Mouse (Mus musculus): ENCODE results near the gene Vti1a. TPM values are rescaled to one million over a fixed set of nuclear protein-coding genes. Genes with fewer than 3 reads are reported as not detected.

Gene Vti1a
- polyA plus RNA-seq, 1 experiment from 2014 or later: 27.8 TPM

DNA sequence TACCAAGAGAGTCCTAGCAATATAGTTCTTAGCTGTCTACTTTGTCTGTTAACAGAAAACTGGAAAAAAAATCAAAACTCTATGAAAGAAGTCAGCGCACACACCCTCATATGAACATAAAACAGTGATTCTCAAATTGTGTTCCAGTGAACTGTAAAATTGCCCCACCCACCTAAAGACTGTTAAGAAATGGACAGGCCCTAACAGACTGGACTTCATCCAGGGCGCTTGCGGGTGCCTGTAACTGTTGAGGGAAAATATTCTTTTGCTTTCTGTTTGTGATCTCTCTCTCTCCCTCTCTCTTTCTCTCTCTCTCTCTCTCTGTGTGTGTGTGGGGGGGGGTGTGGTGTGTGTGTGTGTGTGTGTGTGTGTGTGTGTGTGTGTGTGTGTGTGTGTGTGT is 216.6 kb downstream of the Vti1a start:
- H3K9ac ChIP-seq: no peak overlapping the region
- no peaks in the 10 kb centered on the region for H3K9me3 ChIP-seq
- H3K4me3 ChIP-seq: no peak overlapping the region
- H3K36me3 ChIP-seq: no peaks in the 10 kb centered on the region
- H3K4me1 ChIP-seq: no peaks in the 10 kb centered on the region
- no peak for ATAC-seq (ENCODE audit: borderline replicate concordance, extremely low read depth, low FRiP score, low TSS enrichment)
- WGBS: 87% methylated on average over 3 of the region's 3 CpGs
- no peak overlapping the region for H3K27ac ChIP-seq
- H3K4me2 ChIP-seq: no peak overlapping the region
- H3K27me3 ChIP-seq: no peaks in the 10 kb centered on the region

DNA sequence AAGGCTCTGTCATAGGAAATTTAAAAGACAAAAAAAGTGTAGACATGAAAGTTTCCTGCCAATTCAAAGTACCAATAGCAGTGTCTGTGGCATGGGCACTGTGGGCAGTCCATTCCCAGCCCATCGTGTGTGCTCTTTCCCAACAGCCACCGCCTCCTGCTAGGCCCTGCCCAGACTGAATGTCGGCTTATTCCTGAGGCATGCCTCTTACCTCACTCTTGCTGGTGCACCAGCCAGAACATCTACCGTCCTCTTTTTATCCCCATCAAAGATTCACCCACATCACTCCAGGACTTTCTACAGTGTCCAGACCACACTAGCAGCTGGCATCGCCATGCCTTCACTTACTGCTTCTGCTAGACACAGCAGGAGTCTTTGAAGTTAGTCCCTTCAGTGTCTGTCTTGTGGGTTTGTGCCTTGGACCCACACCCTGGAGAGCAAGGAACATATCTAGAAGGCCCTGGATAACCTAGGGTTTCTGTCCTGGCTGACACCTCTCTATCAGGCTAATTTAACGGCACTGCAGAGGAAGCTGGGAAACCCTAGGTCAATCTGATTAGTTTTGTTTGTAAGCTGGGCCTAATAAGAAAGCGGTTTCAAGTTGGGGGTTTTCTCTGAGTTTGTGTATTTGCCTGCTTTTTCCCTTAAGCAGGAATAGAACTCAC is 220.3 kb downstream of the Vti1a start:
- no peaks in the 10 kb centered on the region for H3K9me3 ChIP-seq
- no peak for ATAC-seq (ENCODE audit: borderline replicate concordance, extremely low read depth, low FRiP score, low TSS enrichment)
- H3K4me2 ChIP-seq: no peak overlapping the region
- H3K27ac ChIP-seq: no peak overlapping the region
- H3K9ac ChIP-seq: no peak overlapping the region
- no peaks in the 10 kb centered on the region for H3K4me1 ChIP-seq
- H3K27me3 ChIP-seq: no peaks in the 10 kb centered on the region
- no peak overlapping the region for H3K4me3 ChIP-seq
- H3K36me3 ChIP-seq: no peaks in the 10 kb centered on the region
- 81% methylated on average over 7 of the region's 7 CpGs for WGBS

DNA sequence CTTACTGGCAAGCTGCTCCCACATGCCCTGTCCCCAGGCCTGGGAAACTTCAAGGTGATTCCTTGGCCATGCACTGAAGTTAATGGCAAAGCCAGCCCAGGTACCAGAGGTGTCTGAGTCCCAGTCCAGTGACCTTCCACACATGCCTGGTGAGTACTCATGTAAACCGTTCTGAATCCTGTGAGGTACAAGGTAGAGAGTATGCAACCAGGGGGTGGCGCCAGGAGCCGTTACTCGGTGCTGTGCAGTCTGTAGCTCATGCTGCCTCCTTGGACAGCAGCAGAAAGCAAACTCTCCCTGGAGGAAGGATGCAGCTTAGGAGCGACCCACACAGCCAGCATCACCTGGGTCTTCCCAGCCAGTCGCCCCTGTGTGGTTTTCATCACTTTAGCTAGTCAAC is 221.6 kb downstream of the Vti1a start:
- Histone ChIP-seq H3K27me3 (no peaks in the 10 kb centered on the region; the same call in 1 of the 2 replicates), H3K9ac (no peak overlapping the region), H3K4me3 (no peak overlapping the region), H3K9me3 (no peaks in the 10 kb centered on the region), H3K4me1 (0 out of 2 replicates have a peak, but pooled peaks cover 2% of the 10 kb centered on the region), H3K36me3 (no peaks in the 10 kb centered on the region), H3K27ac (no peak overlapping the region), H3K4me2 (no peak overlapping the region)
- no peak for ATAC-seq (ENCODE audit: borderline replicate concordance, extremely low read depth, low FRiP score, low TSS enrichment)
- 31% methylated on average over 6 of the region's 6 CpGs for WGBS

DNA sequence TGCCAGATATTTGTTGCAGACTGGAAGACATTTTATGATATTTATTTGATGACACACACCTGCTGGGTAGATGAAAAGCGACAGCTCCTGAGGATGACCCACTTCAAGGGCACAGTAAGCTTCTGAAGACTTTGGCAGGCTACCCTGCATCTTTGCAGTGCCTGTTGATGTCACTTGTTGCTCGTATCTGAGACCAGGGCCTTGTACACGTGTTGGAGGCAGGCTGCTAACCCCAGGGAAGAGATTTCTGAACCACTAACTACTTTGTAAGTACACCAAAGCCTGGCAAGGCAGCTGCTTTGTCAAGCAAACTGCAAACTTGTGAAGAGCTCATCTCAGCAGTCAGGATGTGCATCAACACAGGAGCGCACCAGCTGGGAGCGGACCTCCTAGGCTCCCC is 225.5 kb downstream of the Vti1a start:
- Histone ChIP-seq H3K4me1 (0 out of 2 replicates have a peak, but pooled peaks cover 4% of the 10 kb centered on the region), H3K9ac (no peak overlapping the region), H3K36me3 (no peaks in the 10 kb centered on the region), H3K27ac (no peak overlapping the region), H3K9me3 (no peaks in the 10 kb centered on the region), H3K4me3 (no peak overlapping the region), H3K4me2 (no peak overlapping the region), H3K27me3 (peaks cover 5% of the 10 kb centered on the region; the same call in 1 of the 2 replicates)
- no peak for ATAC-seq (ENCODE audit: borderline replicate concordance, extremely low read depth, low FRiP score, low TSS enrichment)
- WGBS: 80% methylated on average over 5 of the region's 5 CpGs

DNA sequence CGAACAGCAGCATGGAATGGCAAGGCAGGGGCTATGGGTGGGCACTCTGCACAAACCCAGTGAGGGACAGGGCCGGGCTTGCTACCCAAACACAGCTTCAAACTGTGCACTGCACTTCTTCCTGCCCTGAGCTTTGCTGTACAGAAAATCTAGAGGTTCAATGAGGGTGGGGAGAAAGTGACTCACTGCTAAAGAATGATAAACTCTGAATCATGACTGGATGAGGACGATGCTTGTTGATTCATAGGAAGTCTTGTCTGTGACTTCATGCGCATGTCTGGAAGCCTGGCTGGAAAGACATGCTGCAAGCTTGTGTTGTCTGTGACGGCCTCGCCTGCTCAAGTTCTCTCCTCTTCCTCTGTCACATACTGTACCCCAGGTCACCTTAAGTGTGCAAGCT is 226.4 kb downstream of the Vti1a start:
- Histone ChIP-seq H3K4me2 (no peak overlapping the region), H3K4me1 (0 out of 2 replicates have a peak, but pooled peaks cover 4% of the 10 kb centered on the region), H3K9me3 (no peaks in the 10 kb centered on the region), H3K9ac (no peak overlapping the region), H3K36me3 (no peaks in the 10 kb centered on the region), H3K27ac (no peak overlapping the region), H3K27me3 (peaks cover 6% of the 10 kb centered on the region; the same call in 1 of the 2 replicates), H3K4me3 (no peak overlapping the region)
- 49% methylated on average over 6 of the region's 6 CpGs for WGBS
- ATAC-seq (ENCODE audit: borderline replicate concordance, extremely low read depth, low FRiP score, low TSS enrichment): no peak

DNA sequence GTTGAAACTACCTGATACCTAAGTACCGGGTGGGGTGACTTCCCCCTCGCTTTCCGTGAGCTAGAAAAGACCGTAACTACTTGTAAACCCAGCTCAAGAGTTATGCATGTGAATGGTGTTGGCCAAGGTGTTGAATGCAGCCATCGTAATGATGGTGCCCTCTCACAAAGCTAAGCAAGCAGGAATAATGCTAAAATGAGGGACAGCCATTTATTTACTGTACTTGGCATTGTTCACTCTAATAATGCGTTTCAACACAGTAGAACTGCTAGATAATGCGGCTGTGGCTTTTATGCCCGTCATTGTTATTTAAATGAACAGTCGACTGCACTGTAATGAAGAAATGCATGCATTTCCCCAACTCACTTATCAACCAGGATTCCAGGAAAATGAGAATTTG is 227.1 kb downstream of the Vti1a start:
- no peak for ATAC-seq (ENCODE audit: borderline replicate concordance, extremely low read depth, low FRiP score, low TSS enrichment)

DNA sequence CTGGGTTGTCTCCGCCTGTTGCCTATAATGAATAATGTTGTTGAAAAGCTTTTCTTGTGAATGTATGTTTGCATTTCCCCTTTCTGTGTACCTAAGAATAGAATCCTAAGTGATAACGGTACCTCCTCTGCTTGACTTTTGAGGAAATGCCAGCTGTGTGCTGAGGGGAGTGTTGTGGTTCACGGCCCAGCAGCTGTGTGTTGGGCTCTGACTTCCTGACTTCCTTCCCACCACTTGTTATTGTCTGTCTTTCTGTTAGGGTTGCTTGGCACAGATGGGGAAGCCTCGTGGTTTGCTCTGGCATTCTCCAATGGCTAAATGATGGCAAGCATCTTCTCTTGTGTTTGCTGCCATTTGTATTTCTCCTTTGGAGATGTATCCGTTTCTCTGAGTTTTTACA is 228.4 kb downstream of the Vti1a start:
- H3K9me3 ChIP-seq: no peaks in the 10 kb centered on the region
- ATAC-seq (ENCODE audit: borderline replicate concordance, extremely low read depth, low FRiP score, low TSS enrichment): no peak
- H3K4me1 ChIP-seq: 0 out of 2 replicates have a peak, but pooled peaks cover 4% of the 10 kb centered on the region
- no peaks in the 10 kb centered on the region for H3K36me3 ChIP-seq
- H3K9ac ChIP-seq: no peak overlapping the region
- 59% methylated on average over 5 of the region's 5 CpGs for WGBS
- H3K4me3 ChIP-seq: no peak overlapping the region
- H3K27ac ChIP-seq: no peak overlapping the region
- peaks cover 22% of the 10 kb centered on the region; the same call in 1 of the 2 replicates for H3K27me3 ChIP-seq
- H3K4me2 ChIP-seq: no peak overlapping the region

More for the DNA sequence above, 227.1 kb downstream of the Vti1a start:
- H3K36me3 ChIP-seq: no peaks in the 10 kb centered on the region
- H3K4me1 ChIP-seq: 0 out of 2 replicates have a peak, but pooled peaks cover 4% of the 10 kb centered on the region
- peaks cover 12% of the 10 kb centered on the region; the same call in 1 of the 2 replicates for H3K27me3 ChIP-seq
- no peak overlapping the region for H3K27ac ChIP-seq
- 90% methylated on average over 9 of the region's 9 CpGs for WGBS
- no peak overlapping the region for H3K4me2 ChIP-seq
- no peaks in the 10 kb centered on the region for H3K9me3 ChIP-seq
- no peak overlapping the region for H3K9ac ChIP-seq
- no peak overlapping the region for H3K4me3 ChIP-seq

DNA sequence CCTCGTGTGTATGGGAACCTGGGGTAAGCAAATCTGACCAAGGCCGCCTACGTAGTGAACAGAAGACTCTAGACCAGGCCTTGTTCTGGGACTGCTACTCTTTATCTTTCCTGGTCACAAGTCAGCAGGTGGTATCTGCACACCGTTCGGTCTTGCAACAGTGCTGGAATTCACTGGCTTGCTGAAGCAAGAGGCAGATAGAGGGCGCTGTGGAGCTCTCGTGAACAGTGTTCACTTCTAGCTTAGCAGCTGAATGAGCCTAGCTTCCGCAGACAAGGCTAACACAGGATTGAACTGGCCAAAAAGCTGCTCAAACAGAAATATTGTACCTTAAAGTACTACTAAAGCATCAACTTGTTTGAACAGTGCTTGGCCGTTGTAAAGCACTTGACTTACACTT is 229.4 kb downstream of the Vti1a start:
- H3K4me2 ChIP-seq: no peak overlapping the region
- peaks cover 22% of the 10 kb centered on the region; the same call in 1 of the 2 replicates for H3K27me3 ChIP-seq
- ATAC-seq (ENCODE audit: borderline replicate concordance, extremely low read depth, low FRiP score, low TSS enrichment): peak; percentile 72; the same call in 1 of the 2 replicates
- H3K4me3 ChIP-seq: no peak overlapping the region
- 34% methylated on average over 9 of the region's 9 CpGs for WGBS
- no peak overlapping the region for H3K9ac ChIP-seq
- H3K9me3 ChIP-seq: no peaks in the 10 kb centered on the region
- H3K36me3 ChIP-seq: no peaks in the 10 kb centered on the region
- H3K27ac ChIP-seq: no peak overlapping the region
- H3K4me1 ChIP-seq: 0 out of 2 replicates have a peak, but pooled peaks cover 4% of the 10 kb centered on the region

DNA sequence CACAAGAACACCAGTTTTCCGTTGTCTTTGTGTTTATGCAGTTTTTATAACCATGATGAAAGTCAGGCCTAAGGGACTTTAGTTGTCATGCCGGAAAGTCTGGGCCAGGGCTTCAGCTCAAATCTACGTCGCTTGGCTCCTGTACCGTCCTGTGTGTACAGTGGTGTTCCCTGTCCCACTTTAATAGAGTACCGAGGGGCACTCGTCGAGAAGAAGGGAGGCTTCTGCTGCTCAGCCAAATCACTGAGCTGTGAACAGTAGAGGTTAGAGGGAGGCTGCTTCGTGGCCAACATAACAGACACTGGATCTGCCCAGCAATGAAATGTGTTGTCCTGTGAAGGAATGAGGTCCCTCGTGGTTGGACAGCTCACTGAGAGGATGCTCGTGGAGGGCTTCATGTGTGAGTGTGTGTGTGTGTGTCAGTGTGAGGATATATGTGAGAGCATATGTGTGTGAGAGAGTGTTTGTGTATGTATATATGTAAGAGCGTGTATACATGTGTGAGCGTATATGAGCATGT is 230.0 kb downstream of the Vti1a start:
- Histone ChIP-seq H3K27ac (no peak overlapping the region), H3K27me3 (peaks cover 22% of the 10 kb centered on the region; the same call in 1 of the 2 replicates), H3K4me2 (no peak overlapping the region), H3K4me1 (0 out of 2 replicates have a peak, but pooled peaks cover 4% of the 10 kb centered on the region), H3K4me3 (no peak overlapping the region), H3K9me3 (no peaks in the 10 kb centered on the region), H3K36me3 (no peaks in the 10 kb centered on the region), H3K9ac (no peak overlapping the region)
- ATAC-seq (ENCODE audit: borderline replicate concordance, extremely low read depth, low FRiP score, low TSS enrichment): no peak
- 68% methylated on average over 13 of the region's 13 CpGs for WGBS

DNA sequence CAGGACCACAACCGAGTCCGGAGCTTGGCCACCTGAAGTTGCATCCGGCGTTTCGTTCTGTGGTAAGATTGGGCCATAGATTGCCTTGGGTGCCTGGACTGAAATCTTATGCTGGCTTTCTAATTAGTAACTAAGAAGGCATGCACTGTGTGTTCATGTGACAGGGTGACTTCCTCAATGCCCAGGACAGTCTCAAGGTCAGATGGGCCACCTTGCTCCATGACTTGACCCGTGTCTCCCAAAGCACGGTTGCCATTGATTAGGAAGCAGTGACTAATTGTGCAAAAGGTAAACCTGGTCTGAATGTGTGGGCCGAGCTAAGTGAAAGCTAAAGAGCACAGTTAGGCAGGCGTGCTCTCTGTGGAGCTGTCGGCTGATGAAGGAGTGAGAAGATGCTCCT is 232.1 kb downstream of the Vti1a start:
- H3K9ac ChIP-seq: no peak overlapping the region
- H3K27ac ChIP-seq: no peak overlapping the region
- no peaks in the 10 kb centered on the region for H3K4me1 ChIP-seq
- H3K4me3 ChIP-seq: no peak overlapping the region
- 82% methylated on average over 10 of the region's 10 CpGs for WGBS
- peaks cover 25% of the 10 kb centered on the region; the same call in 1 of the 2 replicates for H3K27me3 ChIP-seq
- H3K36me3 ChIP-seq: no peaks in the 10 kb centered on the region
- ATAC-seq (ENCODE audit: borderline replicate concordance, extremely low read depth, low FRiP score, low TSS enrichment): no peak
- H3K4me2 ChIP-seq: no peak overlapping the region
- no peaks in the 10 kb centered on the region for H3K9me3 ChIP-seq

DNA sequence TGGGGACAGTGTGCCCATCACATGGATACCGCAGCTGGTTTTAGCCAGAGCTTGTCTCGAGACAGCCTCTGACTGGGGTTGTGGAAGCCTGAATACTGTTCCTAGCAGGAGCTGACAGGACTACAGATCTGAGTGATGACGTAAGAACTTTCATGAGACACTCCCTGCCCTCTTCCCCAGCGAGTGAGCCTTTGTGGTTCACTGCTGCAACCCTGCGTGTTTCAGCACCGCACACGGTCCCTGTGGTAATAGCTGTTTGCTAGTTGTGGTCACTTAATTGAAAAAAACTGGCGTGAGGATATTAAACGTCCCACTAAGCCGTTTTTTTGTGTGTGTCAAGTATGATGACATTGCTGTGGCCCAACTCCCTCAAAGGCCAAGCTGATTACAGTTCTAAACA is 232.6 kb downstream of the Vti1a start:
- H3K9ac ChIP-seq: no peak overlapping the region
- no peaks in the 10 kb centered on the region for H3K9me3 ChIP-seq
- H3K4me3 ChIP-seq: no peak overlapping the region
- no peaks in the 10 kb centered on the region for H3K36me3 ChIP-seq
- 64% methylated on average over 10 of the region's 10 CpGs for WGBS
- H3K27ac ChIP-seq: no peak overlapping the region
- no peak for ATAC-seq (ENCODE audit: borderline replicate concordance, extremely low read depth, low FRiP score, low TSS enrichment)
- H3K27me3 ChIP-seq: peaks cover 26% of the 10 kb centered on the region; the same call in 1 of the 2 replicates
- H3K4me2 ChIP-seq: no peak overlapping the region
- no peaks in the 10 kb centered on the region for H3K4me1 ChIP-seq

DNA sequence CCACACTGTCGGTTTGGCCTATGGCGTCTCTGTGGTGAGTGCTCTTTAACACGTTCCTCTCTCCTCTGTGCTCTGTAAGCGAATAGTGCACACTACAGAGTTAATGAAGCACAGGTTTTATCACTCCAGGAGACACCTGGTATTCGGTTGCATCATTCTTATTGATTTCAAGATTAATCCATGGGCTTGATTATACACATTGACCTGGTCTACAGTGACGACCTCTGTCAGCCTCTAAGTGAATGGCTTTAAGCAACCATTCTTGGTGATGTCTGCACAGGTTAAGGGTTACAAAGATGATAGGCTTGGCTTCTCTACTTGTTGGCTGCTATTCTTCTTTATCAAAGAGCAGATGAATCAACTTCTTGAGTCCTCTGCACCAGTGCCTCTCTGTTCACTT is 234.1 kb downstream of the Vti1a start:
- Histone ChIP-seq H3K4me2 (no peak overlapping the region), H3K4me3 (no peak overlapping the region), H3K27ac (no peak overlapping the region), H3K27me3 (peaks cover 32% of the 10 kb centered on the region; the same call in 1 of the 2 replicates), H3K9me3 (no peaks in the 10 kb centered on the region), H3K9ac (no peak overlapping the region), H3K4me1 (no peaks in the 10 kb centered on the region), H3K36me3 (no peaks in the 10 kb centered on the region)
- ATAC-seq (ENCODE audit: borderline replicate concordance, extremely low read depth, low FRiP score, low TSS enrichment): no peak
- 87% methylated on average over 6 of the region's 6 CpGs for WGBS
